Mouse (Mus musculus) retina, adult 2 months (tissue): Measurements from ENCODE around the gene Atrn.
A peak's percentile ranks its signal among the peaks of the same experiment; 100 is the strongest.

Experiments
- DNase-seq: peaks from one replicate; pipeline ENCODE4 v3.0.0-alpha.2; 2012; ENCODE audit warnings: low read depth, low spot score

Atrn gene

GRCm38 (mm10) chr2:130905751-130906583 lies at the start of gene Atrn, which contains the start of gene 4930402H24Rik:
Gene Atrn (plus strand): TSS chr2:130906495.
Gene 4930402H24Rik (minus strand): TSS chr2:130906406.
- DNase-seq: peak; percentile 78

- DNase-seq: no peak
These were observed 44.2 kb upstream of the Atrn start for GRCm38 (mm10) chr2:130862091-130862490.

GRCm38 (mm10) chr2:130870916-130871315 lies 35.4 kb upstream of the Atrn start:
- no peak for DNase-seq

GRCm38 (mm10) chr2:130877376-130877775 lies 28.9 kb upstream of the Atrn start:
- no peak for DNase-seq

- DNase-seq: no peak
These were observed 19.3 kb upstream of the Atrn start for GRCm38 (mm10) chr2:130886983-130887382.

GRCm38 (mm10) chr2:130887456-130887855 lies 18.8 kb upstream of the Atrn start:
- DNase-seq: no peak

- no peak for DNase-seq
These were observed 9.4 kb upstream of the Atrn start for GRCm38 (mm10) chr2:130896944-130897343.

GRCm38 (mm10) chr2:130897856-130898255 lies 8.4 kb upstream of the Atrn start:
- DNase-seq: no peak

GRCm38 (mm10) chr2:130898783-130899182 lies 7.5 kb upstream of the Atrn start:
- DNase-seq: no peak

- no peak for DNase-seq
These were observed 455 bp downstream of the Atrn start for GRCm38 (mm10) chr2:130906584-130907315.

GRCm38 (mm10) chr2:130911691-130912090 lies 5.4 kb downstream of the Atrn start:
- DNase-seq: no peak

GRCm38 (mm10) chr2:130914873-130915272 lies 8.6 kb downstream of the Atrn start:
- DNase-seq: no peak

- no peak for DNase-seq
These were observed 10.3 kb downstream of the Atrn start for GRCm38 (mm10) chr2:130916521-130917147.

- no peak for DNase-seq
These were observed 11.4 kb downstream of the Atrn start for GRCm38 (mm10) chr2:130917686-130918085.

- DNase-seq: no peak
These were observed 12.8 kb downstream of the Atrn start for GRCm38 (mm10) chr2:130919062-130919593.

- DNase-seq: no peak
These were observed 18.7 kb downstream of the Atrn start for GRCm38 (mm10) chr2:130924950-130925349.

- DNase-seq: no peak
These were observed 21.7 kb downstream of the Atrn start for GRCm38 (mm10) chr2:130928031-130928430.

GRCm38 (mm10) chr2:130928530-130928929 lies 22.2 kb downstream of the Atrn start:
- DNase-seq: no peak

- DNase-seq: no peak
These were observed 23.7 kb downstream of the Atrn start for GRCm38 (mm10) chr2:130929994-130930393.

- no peak for DNase-seq
These were observed 26.6 kb downstream of the Atrn start for GRCm38 (mm10) chr2:130932865-130933264.

- no peak for DNase-seq
These were observed 43.5 kb downstream of the Atrn start for GRCm38 (mm10) chr2:130949781-130950180.

GRCm38 (mm10) chr2:130950548-130950947 lies 44.3 kb downstream of the Atrn start:
- DNase-seq: peak; percentile 66
